Mouse (Mus musculus) cerebellum, adult 2 months (tissue): ENCODE measurements at regions not wholly inside any gene's neighbourhood (a gene's known extent, or its start where the extent isn't known, plus 50 kb on each side); places are given as distances from the start of the nearest gene placed in this dataset.

Source experiments
- CTCF ChIP-seq: fragments of 200-500 bp; IDR thresholded peaks from 2 replicates; pipeline ENCODE4 v1.5.1; 2011; ENCODE audit warnings: low read depth, mild to moderate bottlenecking, control low read depth, low read length, moderate library complexity, borderline replicate concordance; ENCODE audit not compliant: insufficient read depth
- POLR2A ChIP-seq: fragments of 200-500 bp; IDR thresholded peaks from 2 replicates; pipeline ENCODE4 v1.6.1; 2011; ENCODE audit warnings: low read length, control low read depth, borderline replicate concordance; ENCODE audit not compliant: insufficient read depth

DNA sequence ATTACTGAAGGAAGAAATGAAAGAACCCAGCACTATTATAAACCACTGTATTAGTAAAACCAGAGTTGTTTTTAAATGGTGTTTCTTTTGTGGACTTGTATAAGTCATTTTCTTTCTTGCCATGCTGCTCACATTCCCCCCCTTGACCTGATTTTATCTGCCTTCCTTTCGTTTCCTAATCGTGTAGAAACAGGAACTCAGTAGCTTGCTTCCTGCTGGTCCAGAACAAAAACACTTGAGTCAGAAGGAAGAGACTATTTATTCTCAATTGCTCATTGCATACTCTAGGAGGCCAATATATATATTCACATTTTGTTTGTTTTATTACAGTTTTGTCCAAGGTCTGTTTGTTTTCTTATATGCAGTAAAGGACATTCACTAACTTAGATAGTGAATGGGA lies 112.9 kb downstream of the Ankrd50 start:
- TF ChIP-seq POLR2A (no peak), CTCF (no peak)
